ENCODE assay signal across 8 mouse cellular contexts in genomic region chr7:30072146-30073028, GRCm38 (mm10). TPM values are rescaled to one million over a fixed set of nuclear protein-coding genes. Genes with fewer than 3 reads are reported as not detected.
DNase-seq lines count a peak whose midpoint lies in the region; ATAC-seq and TF ChIP-seq lines count a peak whose summit lies in the region.

Gene Zfp82, minus strand, starts transcription at chr7:30072900.

- peak; percentile 84 for ATAC-seq in G1E (ENCODE audit: extremely low read depth, insufficient number of reproducible peaks, low FRiP score, poor library complexity, severe bottlenecking)
- ATAC-seq in forebrain, embryonic 14.5 days, result peak; percentile 94
- ATAC-seq in lung, embryonic 16.5 days (ENCODE audit: low read depth), result peak; percentile 91

- no peaks in the 10 kb centered on the region for H3K9me3 ChIP-seq in G1E (replicated peaks)
- H3K9me3 ChIP-seq in forebrain, embryonic 14.5 days (replicated peaks; ENCODE audit: control insufficient read depth, low read length), result no peaks in the 10 kb centered on the region
- no peaks in the 10 kb centered on the region for H3K9me3 ChIP-seq in lung, embryonic 16.5 days (ENCODE audit: control insufficient read depth, low read length)

- peaks cover 11% of the 10 kb centered on the region for H3K4me1 ChIP-seq in G1E (ENCODE audit: insufficient read depth, low read depth, low read length)
- peaks cover 5% of the 10 kb centered on the region; the same call in 1 of the 2 replicates for H3K4me1 ChIP-seq in forebrain, embryonic 14.5 days (ENCODE audit: control insufficient read depth, insufficient read depth, low read length)
- H3K4me1 ChIP-seq in lung, embryonic 16.5 days (replicated peaks; ENCODE audit: control insufficient read depth, insufficient read depth, low read length), result no peaks in the 10 kb centered on the region

- H3K27ac ChIP-seq in forebrain, embryonic 14.5 days (ENCODE audit: low read depth, low read length), result peak within 1 kb of the TSS; percentile 68
- H3K27ac ChIP-seq in layer of hippocampus, adult 2 months, result peak within 1 kb of the TSS; percentile 89
- peak within 1 kb of the TSS; percentile 55; the same call in 1 of the 2 replicates for H3K27ac ChIP-seq in lung, embryonic 16.5 days (ENCODE audit: low read length)

- TF ChIP-seq CTCF in G1E (IDR thresholded peaks at IDR 0.05; ENCODE audit: low read depth, low read length), result no peak
- no peak for TF ChIP-seq CTCF in layer of hippocampus, adult 2 months (conservative IDR thresholded peaks at IDR 0.05)

- peaks cover 16% of the 10 kb centered on the region for H3K36me3 ChIP-seq in G1E (replicated peaks)
- peaks cover 28% of the 10 kb centered on the region for H3K36me3 ChIP-seq in forebrain, embryonic 14.5 days (ENCODE audit: control insufficient read depth, insufficient read depth, low read length)
- 0 out of 2 replicates have a peak, but pooled peaks cover 3% of the 10 kb centered on the region for H3K36me3 ChIP-seq in lung, embryonic 16.5 days (ENCODE audit: control insufficient read depth, insufficient read depth, low read length)

- WGBS in forebrain, embryonic 14.5 days, result under 1% methylated on average over 50 of the region's 50 CpGs
- WGBS in lung, embryonic 16.5 days, result under 1% methylated on average over 50 of the region's 50 CpGs

- peak within 1 kb of the TSS; percentile 93 for H3K4me2 ChIP-seq in forebrain, embryonic 14.5 days (ENCODE audit: low read length)
- peak within 1 kb of the TSS; percentile 86 for H3K4me2 ChIP-seq in lung, embryonic 16.5 days (ENCODE audit: low read depth, low read length)

- H3K4me3 ChIP-seq in G1E (ENCODE audit: low read depth, low read length), result peak within 1 kb of the TSS; percentile 93
- peak within 1 kb of the TSS; percentile 77 for H3K4me3 ChIP-seq in forebrain, embryonic 14.5 days (ENCODE audit: low read depth, low read length)
- H3K4me3 ChIP-seq in layer of hippocampus, adult 2 months, result peak within 1 kb of the TSS; percentile 90
- H3K4me3 ChIP-seq in lung, embryonic 16.5 days (ENCODE audit: low read length), result peak within 1 kb of the TSS; percentile 91

- H3K9ac ChIP-seq in forebrain, embryonic 14.5 days (ENCODE audit: low read length), result peak within 1 kb of the TSS; percentile 87
- peak within 1 kb of the TSS; percentile 84 for H3K9ac ChIP-seq in lung, embryonic 16.5 days (ENCODE audit: low read length)

- H3K27me3 ChIP-seq in G1E (ENCODE audit: insufficient read depth, low read length), result no peaks in the 10 kb centered on the region
- no peaks in the 10 kb centered on the region for H3K27me3 ChIP-seq in forebrain, embryonic 14.5 days (replicated peaks; ENCODE audit: control insufficient read depth, insufficient read depth, low read length)
- H3K27me3 ChIP-seq in lung, embryonic 16.5 days (ENCODE audit: control insufficient read depth, insufficient read depth, low read depth, low read length), result no peaks in the 10 kb centered on the region

- intact Hi-C loops in heart, postnatal 14 days (cut with DNase I), result no loop called here

- peak; percentile 89 for DNase-seq in G1E (ENCODE audit: low spot score)
- peak; percentile 84 for DNase-seq in cerebellum, adult 11 months
- peak; percentile 93 for DNase-seq in forebrain, embryonic 14.5 days (ENCODE audit: low spot score)
- DNase-seq in heart, postnatal 14 days, result peak; percentile 82 to 89
- peak; percentile 78 to 82 for DNase-seq in layer of hippocampus, adult 2 months (ENCODE audit: low spot score in 2 of 2)
- peak; percentile 62 for DNase-seq in ovary, postnatal 10 days (ENCODE audit: low spot score)
- DNase-seq in thymus, postnatal 0 days (ENCODE audit: low spot score), result peak; percentile 94

RNA-seq across cellular contexts. Expression of gene Zfp82, which starts in this region (rescaled TPM):
- total RNA-seq in G1E (2014; fragmentation: Nextera tagmentation), result 2.7 and 5.9 TPM in 2 replicates
- total RNA-seq in G1E (2017), result 3.5 and 4.2 TPM in 2 replicates
- polyA plus RNA-seq in G1E (2012), result 0.17 and 0.25 TPM in 2 replicates
- polyA plus RNA-seq in forebrain, embryonic 14.5 days (2014; fragmentation: Nextera tagmentation; extraction: Ambion mirVana), result 13.6 and 13.8 TPM in 2 replicates
- total RNA-seq in heart, postnatal 14 days (2021), result 1 to 10 TPM; 2.0 to 2.1 TPM
- total RNA-seq in layer of hippocampus, adult 2 months (2021), result 1 to 10 TPM; 4.9 to 5.4 TPM
- polyA plus RNA-seq in lung, embryonic 16.5 days (2015; fragmentation: Nextera tagmentation; extraction: Ambion mirVana), result 4.7 and 5.0 TPM in 2 replicates
- 6.8 and 7.1 TPM in 2 replicates for polyA plus RNA-seq in thymus, postnatal 0 days (2015; fragmentation: Nextera tagmentation; extraction: Ambion mirVana)

Comparison
In these comparisons a context has a peak if more than half of its experiments do, and no peak if none do; other contexts are left out.
1. Peak in every context shown above with its lines: DNase-seq, ATAC-seq, H3K4me3 ChIP-seq and H3K27ac ChIP-seq.